Comparison of ENCODE assay signal across 9 mouse cellular contexts in the genomic region with DNA sequence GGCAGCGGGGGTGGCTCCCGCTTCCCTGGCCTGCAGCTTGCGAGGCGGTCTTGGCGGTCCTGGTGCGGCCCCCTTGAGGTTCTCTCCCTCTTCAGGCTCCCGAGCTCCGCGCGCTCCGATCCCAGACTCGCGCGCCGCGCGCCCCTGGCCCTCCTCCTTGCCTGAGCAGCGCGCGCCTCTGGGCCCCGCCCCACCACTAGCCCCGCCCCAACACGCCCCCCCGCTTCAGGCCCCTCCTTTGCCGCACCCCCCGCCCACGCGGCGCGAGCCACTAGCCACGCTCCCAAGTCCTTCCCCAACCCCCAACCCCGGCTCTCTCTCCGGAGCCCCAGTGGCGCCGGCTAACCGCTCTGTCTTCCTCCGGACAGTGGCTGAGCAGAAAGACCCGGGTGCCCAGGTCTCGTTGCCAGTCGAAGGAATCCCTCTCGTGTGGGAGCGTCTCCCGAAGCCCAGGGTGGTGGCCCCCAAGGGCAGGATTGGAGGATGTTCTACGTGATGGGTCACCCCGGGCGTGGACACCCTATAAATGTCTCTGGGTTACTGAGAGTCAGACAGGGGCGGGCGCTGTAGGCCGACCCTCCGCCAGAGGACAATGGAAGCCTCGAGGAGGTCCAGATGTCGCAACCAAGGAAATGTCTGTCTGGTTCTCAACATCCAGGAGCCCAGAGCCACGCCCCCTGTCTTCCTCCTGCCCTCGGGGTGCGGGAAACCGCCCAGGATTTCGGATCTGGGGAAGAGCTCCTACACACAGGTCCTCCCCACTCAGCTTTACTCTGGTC. TPM values are rescaled to one million over a fixed set of nuclear protein-coding genes. Genes with fewer than 3 reads are reported as not detected.
DNase-seq lines count a peak whose midpoint lies in the region; ATAC-seq and TF ChIP-seq lines count a peak whose summit lies in the region.
"Had no signal": no experiment of that assay in that cellular context is flagged by ENCODE, and none has a peak within 500 bp of the region (broad histone marks: within the 10 kb centered on the region; RNA-seq: fewer than 3 reads in every experiment).

No protein-coding gene starts in this region.

- peak overlapping the region; percentile 99 for H3K4me2 ChIP-seq in heart, embryonic 15.5 days
- peak overlapping the region; percentile 77 for H3K4me2 ChIP-seq in liver, embryonic 13.5 days
- H3K4me2 ChIP-seq in stomach, embryonic 15.5 days = peak overlapping the region; percentile 96

- peaks cover 37% of the 10 kb centered on the region for H3K4me1 ChIP-seq in bone marrow macrophage, adult 2 months (ENCODE audit: control insufficient read depth, insufficient read depth, low read length)
- H3K4me1 ChIP-seq in forebrain, embryonic 10.5 days = peaks cover 60% of the 10 kb centered on the region
- peaks cover 21% of the 10 kb centered on the region for H3K4me1 ChIP-seq in heart, embryonic 15.5 days (replicated peaks)
- H3K4me1 ChIP-seq in liver, embryonic 13.5 days (replicated peaks) = peaks cover 34% of the 10 kb centered on the region
- peaks cover 18% of the 10 kb centered on the region for H3K4me1 ChIP-seq in stomach, embryonic 15.5 days

- peak overlapping the region; percentile 91 for H3K4me3 ChIP-seq in bone marrow macrophage, adult 2 months (ENCODE audit: insufficient read depth, low read length)
- H3K4me3 ChIP-seq in forebrain, embryonic 10.5 days = peak overlapping the region; percentile 93
- peak overlapping the region; percentile 85 for H3K4me3 ChIP-seq in heart, embryonic 15.5 days
- H3K4me3 ChIP-seq in liver, embryonic 13.5 days (replicated peaks) = peak overlapping the region; percentile 66
- peak overlapping the region; percentile 75 for H3K4me3 ChIP-seq in stomach, embryonic 15.5 days (replicated peaks)

- TF ChIP-seq POLR2A in bone marrow macrophage, adult 2 months (IDR thresholded peaks at IDR 0.05; ENCODE audit: borderline replicate concordance, low read depth, low read length) = no peak

- H3K9ac ChIP-seq in heart, embryonic 15.5 days = peak overlapping the region; percentile 65
- H3K9ac ChIP-seq in liver, embryonic 13.5 days = peak overlapping the region; percentile 60
- H3K9ac ChIP-seq in stomach, embryonic 15.5 days = peak overlapping the region; percentile 62

- no peak for TF ChIP-seq CTCF in bone marrow macrophage, adult 2 months (IDR thresholded peaks at IDR 0.05; ENCODE audit: low read depth, low read length)

- DNase-seq in 3T3-L1 (ENCODE audit: low read depth, low spot score) = peak; percentile 90
- DNase-seq in forebrain, embryonic 10.5 days (ENCODE audit: extremely low spot score, low spot score) = peak; percentile 84
- DNase-seq in kidney, postnatal 14 days = peak; percentile 90
- peak; percentile 26 for DNase-seq in liver, embryonic 13.5 days
- peak; percentile 24 to 61 for DNase-seq in natural killer cell, adult 2 months (ENCODE audit: low spot score in 2 of 2)

- H3K27me3 ChIP-seq in forebrain, embryonic 10.5 days (ENCODE audit: poor library complexity, severe bottlenecking) = peaks cover 15% of the 10 kb centered on the region; the same call in 1 of the 2 replicates
- H3K27me3 ChIP-seq in heart, embryonic 15.5 days = peaks cover 27% of the 10 kb centered on the region
- peaks cover 41% of the 10 kb centered on the region for H3K27me3 ChIP-seq in liver, embryonic 13.5 days
- no peaks in the 10 kb centered on the region for H3K27me3 ChIP-seq in stomach, embryonic 15.5 days (replicated peaks)

- no peaks in the 10 kb centered on the region for H3K9me3 ChIP-seq in forebrain, embryonic 10.5 days
- H3K9me3 ChIP-seq in heart, embryonic 15.5 days (replicated peaks) = no peaks in the 10 kb centered on the region
- no peaks in the 10 kb centered on the region for H3K9me3 ChIP-seq in liver, embryonic 13.5 days (replicated peaks)
- H3K9me3 ChIP-seq in stomach, embryonic 15.5 days = no peaks in the 10 kb centered on the region

- H3K36me3 ChIP-seq in forebrain, embryonic 10.5 days (replicated peaks) = peaks cover 15% of the 10 kb centered on the region
- H3K36me3 ChIP-seq in heart, embryonic 15.5 days = no peaks in the 10 kb centered on the region
- H3K36me3 ChIP-seq in liver, embryonic 13.5 days = no peaks in the 10 kb centered on the region
- no peaks in the 10 kb centered on the region for H3K36me3 ChIP-seq in stomach, embryonic 15.5 days
- H3K36me3 ChIP-seq: G1E had no signal

- H3K27ac ChIP-seq in bone marrow macrophage, adult 2 months (ENCODE audit: insufficient read depth, low read depth, low read length) = peak overlapping the region; percentile 92
- peak overlapping the region; percentile 91 for H3K27ac ChIP-seq in forebrain, embryonic 10.5 days
- H3K27ac ChIP-seq in heart, embryonic 15.5 days = peak overlapping the region; percentile 74
- H3K27ac ChIP-seq in liver, embryonic 13.5 days = peak overlapping the region; percentile 39; the same call in 1 of the 2 replicates
- H3K27ac ChIP-seq in stomach, embryonic 15.5 days = peak overlapping the region; percentile 67

- peak; percentile 70 for ATAC-seq in heart, embryonic 15.5 days (replicated peaks; ENCODE audit: insufficient number of reproducible peaks, insufficient read depth, low FRiP score, low read depth)
- peak; percentile 66 for ATAC-seq in liver, embryonic 13.5 days (ENCODE audit: low read depth)
- peak; percentile 74 for ATAC-seq in stomach, embryonic 15.5 days (ENCODE audit: insufficient read depth, low FRiP score, low read depth)

- under 1% methylated on average over 56 of the region's 57 CpGs for WGBS in forebrain, embryonic 10.5 days
- WGBS in heart, embryonic 15.5 days = under 1% methylated on average over 56 of the region's 57 CpGs
- WGBS in liver, embryonic 13.5 days (ENCODE audit: insufficient replicate concordance) = under 1% methylated on average over 50 of the region's 57 CpGs
- WGBS in stomach, embryonic 15.5 days = under 1% methylated on average over 41 of the region's 57 CpGs

RNA-seq across cellular contexts. Expression of a gene that starts 1.4 kb away (rescaled TPM):
- polyA plus RNA-seq in bone marrow macrophage, adult 2 months (2012; ENCODE audit: insufficient read depth, insufficient read length, missing spikeins) = 13.5 and 14.2 TPM in 2 replicates
- polyA plus RNA-seq in forebrain, embryonic 10.5 days (2016; fragmentation: Nextera tagmentation; extraction: Ambion mirVana) = 12.5 and 13.1 TPM in 2 replicates
- polyA plus RNA-seq in heart, embryonic 15.5 days (2015; fragmentation: Nextera tagmentation; extraction: Ambion mirVana) = 1.1 and 2.3 TPM in 2 replicates
- polyA plus RNA-seq in liver, embryonic 13.5 days (2015; fragmentation: Nextera tagmentation; extraction: Ambion mirVana) = 1.4 and 1.7 TPM in 2 replicates
- polyA plus RNA-seq in stomach, embryonic 15.5 days (2015; fragmentation: Nextera tagmentation; extraction: Ambion mirVana) = 3.1 and 3.4 TPM in 2 replicates
- polyA plus RNA-seq: G1E had no signal

RNA-seq across cellular contexts. Expression of a gene that starts 46.2 kb away (rescaled TPM):
- 22.7 and 39.2 TPM in 2 replicates for polyA plus RNA-seq in bone marrow macrophage, adult 2 months (2012; ENCODE audit: insufficient read depth, insufficient read length, missing spikeins)
- 62.3 and 69.2 TPM in 2 replicates for polyA plus RNA-seq in forebrain, embryonic 10.5 days (2016; fragmentation: Nextera tagmentation; extraction: Ambion mirVana)
- polyA plus RNA-seq in heart, embryonic 15.5 days (2015; fragmentation: Nextera tagmentation; extraction: Ambion mirVana) = 33.6 and 34.6 TPM in 2 replicates
- polyA plus RNA-seq in liver, embryonic 13.5 days (2015; fragmentation: Nextera tagmentation; extraction: Ambion mirVana) = 34.5 and 42.8 TPM in 2 replicates
- polyA plus RNA-seq in stomach, embryonic 15.5 days (2015; fragmentation: Nextera tagmentation; extraction: Ambion mirVana) = 36.8 and 41.7 TPM in 2 replicates

Comparison
In these comparisons a context has a peak if more than half of its experiments do, and no peak if none do; other contexts are left out.
1. Peak in every context shown above with its lines: DNase-seq, ATAC-seq, H3K4me3 ChIP-seq and H3K27ac ChIP-seq.
2. DNase-seq: peak in every context shown above with its lines; median percentile 90 in 3T3-L1; 90 in kidney, postnatal 14 days; 84 in forebrain, embryonic 10.5 days; 42 in natural killer cell, adult 2 months; 26 in liver, embryonic 13.5 days.
3. H3K27ac ChIP-seq: peak in every context shown above with its lines; median percentile 92 in bone marrow macrophage, adult 2 months; 91 in forebrain, embryonic 10.5 days; 74 in heart, embryonic 15.5 days; 67 in stomach, embryonic 15.5 days; 39 in liver, embryonic 13.5 days.